Mouse (Mus musculus) stomach, postnatal 0 days (tissue): Measurements from ENCODE around the gene Zfp3. TPM values are rescaled to one million over a fixed set of nuclear protein-coding genes. Genes with fewer than 3 reads are reported as not detected.

Source experiments
- ATAC-seq: fragments of 200-750 bp; cut with Nextera tagmentation; 2 replicates; pipeline ENCODE4 v1.8.0; 2017; ENCODE audit not compliant: low FRiP score, low TSS enrichment
- DNase-seq: peaks from one replicate; pipeline ENCODE4 v3.0.0-alpha.2; 2016; ENCODE audit warnings: low spot score
- H3K27ac ChIP-seq: fragments of 300-500 bp; sonication (generic); replicated peaks from 2 replicates; pipeline ENCODE4 v1.5.1; 2014; ENCODE audit warnings: mild to moderate bottlenecking, control low read depth
- H3K27me3 ChIP-seq: fragments of 300-500 bp; sonication (generic); 2 replicates; pipeline ENCODE4 v1.6.1; 2014; ENCODE audit warnings: low read length; ENCODE audit not compliant: control insufficient read depth, insufficient read depth
- H3K36me3 ChIP-seq: fragments of 300-500 bp; sonication (generic); 2 replicates; pipeline ENCODE4 v1.6.1; 2014; ENCODE audit warnings: low read length, mixed read lengths; ENCODE audit not compliant: control insufficient read depth, insufficient read depth
- H3K4me1 ChIP-seq: fragments of 300-500 bp; sonication (generic); replicated peaks from 2 replicates; pipeline ENCODE4 v1.6.1; 2014; ENCODE audit warnings: antibody characterized with exemption; ENCODE audit not compliant: control insufficient read depth, insufficient read depth
- H3K4me2 ChIP-seq: fragments of 300-500 bp; sonication (generic); replicated peaks from 2 replicates; pipeline ENCODE4 v1.6.1; 2014; ENCODE audit warnings: low read depth, mild to moderate bottlenecking, control low read depth, moderate library complexity
- H3K4me3 ChIP-seq: fragments of 300-500 bp; sonication (generic); 2 replicates; pipeline ENCODE4 v1.5.1; 2014; ENCODE audit warnings: low read depth, low read length, control low read depth
- H3K9ac ChIP-seq: fragments of 300-500 bp; sonication (generic); 2 replicates; pipeline ENCODE4 v1.6.1; 2014; ENCODE audit warnings: mild to moderate bottlenecking, low read length, control low read depth, mixed read lengths
- H3K9me3 ChIP-seq: fragments of 300-500 bp; sonication (generic); 2 replicates; pipeline ENCODE4 v1.6.1; 2016; ENCODE audit warnings: low read length; ENCODE audit not compliant: control insufficient read depth
- CTCF ChIP-seq: IDR thresholded peaks from 2 replicates; pipeline ENCODE4 v1.5.1; 2016; ENCODE audit warnings: antibody characterized with exemption, low read depth, mild to moderate bottlenecking, moderate library complexity
- EP300 ChIP-seq: optimal IDR thresholded peaks from 2 replicates; pipeline ENCODE3; 2016; ENCODE audit warnings: antibody characterized with exemption
- WGBS: fragments of 180-500 bp; shearing (Covaris S2); extraction: QIAGEN DNeasy Blood & Tissue Kit; methylation state at CpG from one replicate; pipeline ENCODE4 v1.1.7; 2014; 5-methylcytosine and 5-hydroxymethylcytosine counted together
- microRNA-seq: library from miRNA; unstranded; fragments of <30 nt; microRNA quantifications from one replicate; pipeline ENCODE4, GENCODE M21; 2016
- polyA plus RNA-seq: library from polyadenylated mRNA; unstranded; fragments of >200 nt; fragmentation: Nextera tagmentation; extraction: Ambion mirVana; gene quantifications from 2 replicates; pipeline ENCODE4 v1.2.1, GENCODE M21; 2015

The Zfp3 gene
- polyA plus RNA-seq, 1 experiment from 2014 or later: 3.4 TPM

GRCm38 (mm10) chr11:70821728-70822591 lies 58.0 kb downstream of the Zfp3 start:
- Histone ChIP-seq H3K36me3 (no peaks in the 10 kb centered on the region), H3K9me3 (no peaks in the 10 kb centered on the region), H3K27me3 (no peaks in the 10 kb centered on the region), H3K4me3 (no peak overlapping the region), H3K27ac (no peak overlapping the region), H3K4me2 (no peak overlapping the region), H3K9ac (no peak overlapping the region), H3K4me1 (no peaks in the 10 kb centered on the region)
- TF ChIP-seq EP300 (no peak), CTCF (no peak)
- ATAC-seq (0 out of 2 replicates have a peak, but pooled peaks have one; percentile 29), DNase-seq (no peak)
- 38% methylated on average over 17 of the region's 17 CpGs for WGBS

Small RNA genes lying within 50 kb of the gene (microRNA-seq; reads per million reads assigned to microRNA genes)
- gene Gm22760: not detected

Other genes starting within 250 kb of the Zfp3 start
- 0.15 and 0.36 TPM in 2 replicates for gene Vmo1, start 249.6 kb upstream of the Zfp3 start, polyA plus RNA-seq
- gene Gltpd2, start 245.0 kb upstream of the Zfp3 start, polyA plus RNA-seq: 0.32 and 0.40 TPM in 2 replicates
- gene Psmb6, start 238.8 kb upstream of the Zfp3 start, polyA plus RNA-seq: 516 and 537 TPM in 2 replicates
- gene Gm40193, start 231.3 kb upstream of the Zfp3 start, polyA plus RNA-seq: not detected in 2 replicates
- gene Pld2, start 224.1 kb upstream of the Zfp3 start, polyA plus RNA-seq: 16.2 and 17.7 TPM in 2 replicates
- 8.5 and 10.2 TPM in 2 replicates for gene Mink1, start 201.3 kb upstream of the Zfp3 start, polyA plus RNA-seq
- gene 4930544D05Rik, start 148.4 kb upstream of the Zfp3 start, polyA plus RNA-seq: not detected in 2 replicates
- not detected in 2 replicates for gene Chrne, start 145.0 kb upstream of the Zfp3 start, polyA plus RNA-seq
- 0.06 and 0.07 TPM in 2 replicates for gene Gp1ba, start 125.1 kb upstream of the Zfp3 start, polyA plus RNA-seq
- 62.8 and 70.5 TPM in 2 replicates for gene Rnf167, start 117.0 kb upstream of the Zfp3 start, polyA plus RNA-seq
- 120 and 121 TPM in 2 replicates for gene Slc25a11, start 116.7 kb upstream of the Zfp3 start, polyA plus RNA-seq
- gene Pfn1, start 109.6 kb upstream of the Zfp3 start, polyA plus RNA-seq: 1,446 and 1,550 TPM in 2 replicates
- gene Eno3, start 107.0 kb upstream of the Zfp3 start, polyA plus RNA-seq: 9.6 and 10.8 TPM in 2 replicates
- gene Spag7, start 94.8 kb upstream of the Zfp3 start, polyA plus RNA-seq: 77.7 and 79.4 TPM in 2 replicates
- 6.5 and 7.9 TPM in 2 replicates for gene Camta2, start 76.1 kb upstream of the Zfp3 start, polyA plus RNA-seq
- gene Inca1, start 64.1 kb upstream of the Zfp3 start, polyA plus RNA-seq: 1.6 and 2.1 TPM in 2 replicates
- gene Kif1c, start 63.7 kb upstream of the Zfp3 start, polyA plus RNA-seq: 4.7 TPM in 2 replicates
- 0.57 and 0.63 TPM in 2 replicates for gene Scimp, start 48.4 kb downstream of the Zfp3 start, polyA plus RNA-seq
- 15.1 and 17.5 TPM in 2 replicates for gene Rabep1, start 80.6 kb downstream of the Zfp3 start, polyA plus RNA-seq
- gene Nup88, start 205.8 kb downstream of the Zfp3 start, polyA plus RNA-seq: 54.4 and 56.4 TPM in 2 replicates
- 39.9 and 42.2 TPM in 2 replicates for gene Rpain, start 206.0 kb downstream of the Zfp3 start, polyA plus RNA-seq
- 168 and 175 TPM in 2 replicates for gene C1qbp, start 218.8 kb downstream of the Zfp3 start, polyA plus RNA-seq
- 5.1 and 5.4 TPM in 2 replicates for gene Dhx33, start 240.2 kb downstream of the Zfp3 start, polyA plus RNA-seq